Mouse (Mus musculus) intestine, embryonic 15.5 days (tissue): Measurements from ENCODE around the gene Gm13290. TPM values are rescaled to one million over a fixed set of nuclear protein-coding genes. Genes with fewer than 3 reads are reported as not detected.
"Not testable (repeated sequence)": the region's sequence is repeated elsewhere in the genome, so short reads cannot be mapped to it uniquely, and the experiment has no call there.

Experiments
- ATAC-seq: fragments of 200-750 bp; cut with Nextera tagmentation; 2 replicates; pipeline ENCODE4 v1.8.0; 2017; ENCODE audit warnings: moderate TSS enrichment, moderate library complexity
- H3K27ac ChIP-seq: fragments of 300-500 bp; sonication (generic); 2 replicates; pipeline ENCODE4 v1.5.1; 2015; ENCODE audit warnings: mild to moderate bottlenecking, inconsistent platforms
- H3K27me3 ChIP-seq: fragments of 300-500 bp; sonication (generic); replicated peaks from 2 replicates; pipeline ENCODE4 v1.6.1; 2015; ENCODE audit warnings: inconsistent platforms
- H3K36me3 ChIP-seq: fragments of 300-500 bp; sonication (generic); 2 replicates; pipeline ENCODE4 v1.6.1; 2015; ENCODE audit warnings: inconsistent platforms
- H3K4me1 ChIP-seq: fragments of 300-500 bp; sonication (generic); replicated peaks from 2 replicates; pipeline ENCODE4 v1.6.1; 2015; ENCODE audit warnings: inconsistent platforms
- H3K4me2 ChIP-seq: fragments of 300-500 bp; sonication (generic); replicated peaks from 2 replicates; pipeline ENCODE4 v1.6.1; 2015; ENCODE audit warnings: mild to moderate bottlenecking, inconsistent platforms
- H3K4me3 ChIP-seq: fragments of 300-500 bp; sonication (generic); replicated peaks from 2 replicates; pipeline ENCODE4 v1.5.1; 2015; ENCODE audit warnings: inconsistent platforms
- H3K9ac ChIP-seq: fragments of 300-500 bp; sonication (generic); 2 replicates; pipeline ENCODE4 v1.6.1; 2015; ENCODE audit warnings: inconsistent platforms
- H3K9me3 ChIP-seq: fragments of 300-500 bp; sonication (generic); 2 replicates; pipeline ENCODE4 v1.6.1; 2016; ENCODE audit warnings: inconsistent platforms
- WGBS: fragments of 180-500 bp; shearing (Covaris S2); methylation state at CpG from one replicate; pipeline ENCODE4 v1.1.7; 2015; 5-methylcytosine and 5-hydroxymethylcytosine counted together
- polyA plus RNA-seq: library from polyadenylated mRNA; unstranded; fragments of >200 nt; fragmentation: Nextera tagmentation; extraction: Ambion mirVana; gene quantifications from 2 replicates; pipeline ENCODE4 v1.2.1, GENCODE M21; 2015

Gene Gm13290
- polyA plus RNA-seq, 1 experiment from 2014 or later, result not detected

DNA sequence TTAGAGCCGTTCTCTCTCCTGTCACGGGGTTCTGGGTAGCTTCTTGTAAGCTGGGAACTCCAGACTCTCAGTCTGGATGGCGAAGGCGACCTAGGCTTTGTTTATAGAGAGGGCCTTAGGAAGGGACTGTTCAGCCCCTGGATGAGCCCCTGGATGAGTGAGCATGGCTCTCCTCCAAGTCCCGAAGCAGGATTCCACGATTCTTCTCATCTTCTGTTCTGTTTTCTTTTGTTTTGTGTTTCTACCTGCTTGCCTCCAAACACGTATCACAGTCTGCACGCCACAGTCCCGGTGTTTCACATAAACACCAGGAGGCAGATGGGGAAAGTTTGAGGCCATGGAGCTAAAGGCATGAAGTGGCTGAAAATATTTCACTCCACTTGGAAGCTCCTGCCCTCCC lies 14.9 kb upstream of the Gm13290 start:
- H3K4me2 ChIP-seq, H3K27ac ChIP-seq, H3K4me1 ChIP-seq, H3K36me3 ChIP-seq, H3K9me3 ChIP-seq, H3K9ac ChIP-seq, H3K4me3 ChIP-seq, H3K27me3 ChIP-seq, ATAC-seq: not testable (repeated sequence)
- WGBS, result 74% methylated on average over 9 of the region's 9 CpGs

- peak within 1 kb of the TSS; percentile 77 for H3K27ac ChIP-seq
- 23% methylated on average over 11 of the region's 14 CpGs for WGBS
- not testable (repeated sequence) for H3K9ac ChIP-seq
Measured at GRCm38 (mm10) chr4:88759610-88760268, 13.9 kb upstream of the Gm13290 start, which contains the start of gene Gm13283. TSS of gene Gm13283 (plus strand) at chr4:88760119.

DNA sequence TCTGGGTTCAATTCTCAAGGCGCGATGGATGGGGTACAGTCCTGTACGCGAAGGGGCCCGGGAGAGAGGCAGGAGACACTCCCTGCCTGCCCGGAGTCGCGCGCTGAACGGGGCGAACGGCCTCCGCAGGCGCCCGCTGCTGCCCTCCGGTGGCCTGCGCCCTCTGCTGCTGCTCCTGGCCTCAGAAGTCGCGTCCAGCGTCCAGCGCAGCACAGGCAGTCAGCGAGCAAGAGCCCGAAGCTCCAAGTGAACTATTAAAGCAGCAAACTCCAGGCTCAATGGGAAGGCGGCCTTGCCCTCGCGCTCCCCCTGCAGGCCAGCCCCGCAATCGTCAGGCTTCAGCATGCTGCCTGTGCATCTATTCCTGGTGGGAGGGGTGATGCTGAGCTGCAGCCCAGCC lies 13.2 kb upstream of the Gm13290 start:
- H3K9me3 ChIP-seq, H3K27me3 ChIP-seq, H3K9ac ChIP-seq, ATAC-seq, H3K36me3 ChIP-seq, H3K4me1 ChIP-seq: not testable (repeated sequence)
- peak overlapping the region; percentile 77 for H3K27ac ChIP-seq
- H3K4me3 ChIP-seq, result peak overlapping the region; percentile 29
- H3K4me2 ChIP-seq, result peak overlapping the region; percentile 49
- WGBS, result 0% methylated on average over 23 of the region's 28 CpGs

More at GRCm38 (mm10) chr4:88759610-88760268, 13.9 kb upstream of the Gm13290 start, which contains the start of gene Gm13283:
- not testable (repeated sequence) for ATAC-seq, H3K27me3 ChIP-seq, H3K4me1 ChIP-seq, H3K9me3 ChIP-seq, H3K36me3 ChIP-seq
- Histone ChIP-seq H3K4me3 (peak within 1 kb of the TSS; percentile 29), H3K4me2 (peak within 1 kb of the TSS; percentile 49)

DNA sequence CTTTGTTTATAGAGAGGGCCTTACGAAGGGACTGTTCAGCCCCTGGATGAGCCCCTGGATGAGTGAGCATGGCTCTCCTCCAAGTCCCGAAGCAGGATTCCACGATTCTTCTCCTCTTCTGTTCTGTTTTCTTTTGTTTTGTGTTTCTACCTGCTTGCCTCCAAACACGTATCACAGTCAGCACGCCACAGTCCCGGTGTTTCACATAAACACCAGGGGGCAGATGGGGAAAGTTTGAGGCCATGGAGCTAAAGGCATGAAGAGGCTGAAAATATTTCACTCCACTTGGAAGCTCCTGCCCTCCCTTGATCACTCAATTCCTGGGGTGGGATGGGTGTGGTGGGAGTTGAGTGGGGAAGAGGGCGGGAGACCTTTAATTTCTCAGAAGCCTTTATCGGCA lies 11.9 kb upstream of the Gm13290 start:
- H3K9me3 ChIP-seq, H3K4me1 ChIP-seq, H3K27me3 ChIP-seq, H3K27ac ChIP-seq, ATAC-seq, H3K36me3 ChIP-seq, H3K9ac ChIP-seq, H3K4me2 ChIP-seq, H3K4me3 ChIP-seq: not testable (repeated sequence)
- WGBS, result 66% methylated on average over 6 of the region's 8 CpGs

DNA sequence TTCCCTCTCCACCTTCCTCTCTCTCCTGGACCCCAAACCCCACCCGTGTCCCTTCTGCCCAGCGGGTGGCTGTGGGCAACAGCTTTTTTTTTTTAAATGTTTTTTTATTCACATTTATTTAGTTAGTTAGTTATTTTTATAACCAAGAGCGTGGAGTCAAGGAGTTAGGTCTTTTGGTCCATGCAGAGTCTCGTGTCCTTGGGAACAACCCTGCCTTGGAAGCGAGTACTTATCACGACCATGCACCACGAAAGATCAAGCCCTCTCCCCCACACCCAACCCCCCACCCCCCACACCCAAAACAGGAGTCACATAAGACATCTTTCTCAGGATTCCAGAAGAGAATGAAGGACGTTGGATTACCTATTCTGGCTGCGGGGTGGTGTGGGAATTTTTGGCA lies 11.3 kb upstream of the Gm13290 start:
- H3K4me2 ChIP-seq, H3K27me3 ChIP-seq, H3K36me3 ChIP-seq, H3K4me3 ChIP-seq, H3K9ac ChIP-seq, H3K9me3 ChIP-seq, ATAC-seq, H3K4me1 ChIP-seq, H3K27ac ChIP-seq: not testable (repeated sequence)
- WGBS, result 54% methylated on average over 9 of the region's 9 CpGs

DNA sequence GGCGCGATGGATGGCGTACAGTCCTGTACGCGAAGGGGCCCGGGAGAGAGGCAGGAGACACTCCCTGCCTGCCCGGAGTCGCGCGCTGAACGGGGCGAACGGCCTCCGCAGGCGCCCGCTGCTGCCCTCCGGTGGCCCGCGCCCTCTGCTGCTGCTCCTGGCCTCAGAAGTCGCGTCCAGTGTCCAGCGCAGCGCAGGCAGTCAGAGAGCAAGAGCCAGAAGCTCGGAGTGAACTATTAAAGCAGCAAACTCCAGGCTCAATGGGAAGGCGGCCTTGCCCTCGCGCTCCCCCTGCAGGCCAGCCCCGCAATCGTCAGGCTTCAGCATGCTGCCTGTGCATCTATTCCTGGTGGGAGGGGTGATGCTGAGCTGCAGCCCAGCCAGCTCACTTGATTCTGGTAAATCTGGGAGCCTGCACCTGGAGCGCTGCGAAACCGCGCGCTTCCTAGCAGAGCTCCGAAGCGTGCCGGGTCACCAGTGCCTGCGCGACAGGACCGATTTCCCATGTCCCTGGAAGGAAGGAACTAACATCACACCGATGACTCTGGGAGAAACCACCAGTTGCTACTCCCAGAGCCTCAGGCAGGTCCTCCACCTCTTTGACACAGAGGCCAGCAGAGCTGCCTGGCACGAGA lies 10.1 kb upstream of the Gm13290 start:
- not testable (repeated sequence) for H3K9me3 ChIP-seq, H3K4me1 ChIP-seq, ATAC-seq, H3K36me3 ChIP-seq, H3K9ac ChIP-seq, H3K27me3 ChIP-seq
- H3K27ac ChIP-seq, result peak overlapping the region; percentile 68; the same call in 1 of the 2 replicates
- peak overlapping the region; percentile 61 for H3K4me2 ChIP-seq
- 2% methylated on average over 41 of the region's 42 CpGs for WGBS
- H3K4me3 ChIP-seq, result peak overlapping the region; percentile 35

- not testable (repeated sequence) for H3K4me1 ChIP-seq, H3K4me3 ChIP-seq, ATAC-seq, H3K4me2 ChIP-seq, H3K9ac ChIP-seq, H3K9me3 ChIP-seq, H3K36me3 ChIP-seq, H3K27ac ChIP-seq, H3K27me3 ChIP-seq
- WGBS, result no CpG with 5 or more reads among the region's 29 CpGs
Measured at GRCm38 (mm10) chr4:88776622-88777021, 3.0 kb downstream of the Gm13290 start, which contains the start of gene Gm13289. TSS of gene Gm13289 (plus strand) at chr4:88776922.

DNA sequence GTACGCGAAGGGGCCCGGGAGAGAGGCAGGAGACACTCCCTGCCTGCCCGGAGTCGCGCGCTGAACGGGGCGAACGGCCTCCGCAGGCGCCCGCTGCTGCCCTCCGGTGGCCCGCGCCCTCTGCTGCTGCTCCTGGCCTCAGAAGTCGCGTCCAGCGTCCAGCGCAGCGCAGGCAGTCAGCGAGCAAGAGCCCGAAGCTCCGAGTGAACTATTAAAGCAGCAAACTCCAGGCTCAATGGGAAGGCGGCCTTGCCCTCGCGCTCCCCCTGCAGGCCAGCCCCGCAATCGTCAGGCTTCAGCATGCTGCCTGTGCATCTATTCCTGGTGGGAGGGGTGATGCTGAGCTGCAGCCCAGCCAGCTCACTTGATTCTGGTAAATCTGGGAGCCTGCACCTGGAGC lies 5.9 kb downstream of the Gm13290 start, which contains the start of gene Gm13272:
Gene Gm13272 (plus strand): TSS at position 301 of the 400 bp plus-strand sequence.
- H3K4me1 ChIP-seq, H3K36me3 ChIP-seq, H3K4me2 ChIP-seq, H3K27ac ChIP-seq, H3K9ac ChIP-seq, H3K9me3 ChIP-seq, H3K4me3 ChIP-seq, H3K27me3 ChIP-seq, ATAC-seq: not testable (repeated sequence)
- WGBS, result no CpG with 5 or more reads among the region's 29 CpGs

DNA sequence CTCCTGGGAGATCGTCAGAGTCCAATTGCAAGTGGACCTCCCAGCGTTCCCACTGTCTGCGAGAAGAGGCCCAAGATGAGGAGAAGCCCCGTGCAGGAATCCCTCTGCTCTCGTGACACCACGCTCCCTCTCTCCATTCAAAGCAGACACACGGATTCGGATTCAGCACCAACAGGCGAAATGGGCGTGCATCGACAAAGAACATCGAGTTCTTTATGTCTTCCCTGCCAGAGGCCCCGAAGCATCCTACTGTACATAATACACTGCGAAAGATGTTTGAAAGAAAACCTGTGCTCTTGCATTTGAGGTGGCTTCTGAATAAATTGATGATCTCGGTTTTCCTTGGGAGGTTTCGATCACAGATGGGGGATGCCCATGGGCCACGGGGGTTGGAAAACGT lies 6.7 kb downstream of the Gm13290 start:
- not testable (repeated sequence) for H3K9ac ChIP-seq, H3K4me1 ChIP-seq, ATAC-seq, H3K4me2 ChIP-seq, H3K27me3 ChIP-seq, H3K9me3 ChIP-seq, H3K36me3 ChIP-seq, H3K4me3 ChIP-seq, H3K27ac ChIP-seq
- 54% methylated on average over 16 of the region's 18 CpGs for WGBS

DNA sequence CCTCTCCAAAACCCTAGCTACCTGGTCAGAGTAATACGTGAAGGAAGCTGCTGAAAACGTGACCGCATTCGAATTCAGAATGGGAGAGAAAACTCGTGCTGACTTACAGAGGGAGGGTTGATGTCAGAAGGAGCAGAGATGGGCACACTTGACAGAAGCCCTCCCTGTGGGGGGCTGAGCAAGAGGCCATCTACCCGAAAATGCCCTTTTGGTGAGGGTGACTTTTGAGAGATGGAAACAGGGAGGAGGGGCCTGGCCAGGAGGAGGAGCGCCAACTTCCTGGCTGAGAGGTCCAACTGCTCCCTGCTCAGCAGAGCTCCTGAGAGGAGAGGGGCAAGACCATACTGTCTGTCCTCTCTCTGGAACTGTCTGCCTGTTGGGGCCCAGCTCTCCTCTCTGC lies 8.2 kb downstream of the Gm13290 start, which contains the start of gene Ifnz:
Gene Ifnz (plus strand): TSS at position 301 of the 400 bp plus-strand sequence.
- H3K4me1 ChIP-seq, H3K36me3 ChIP-seq, ATAC-seq, H3K27ac ChIP-seq, H3K9ac ChIP-seq, H3K27me3 ChIP-seq, H3K9me3 ChIP-seq: not testable (repeated sequence)
- Histone ChIP-seq H3K4me2 (peak within 1 kb of the TSS; percentile 47), H3K4me3 (0 out of 2 replicates have a peak within 1 kb of the TSS, but pooled peaks have one; percentile 16)
- WGBS, result 21% methylated on average over 4 of the region's 7 CpGs

GRCm38 (mm10) chr4:88782335-88782734 lies 8.7 kb downstream of the Gm13290 start:
- ATAC-seq, H3K9ac ChIP-seq, H3K9me3 ChIP-seq, H3K4me1 ChIP-seq, H3K27ac ChIP-seq, H3K27me3 ChIP-seq, H3K36me3 ChIP-seq: not testable (repeated sequence)
- H3K4me3 ChIP-seq, result 0 out of 2 replicates have a peak overlapping the region, but pooled peaks have one; percentile 16
- H3K4me2 ChIP-seq, result peak overlapping the region; percentile 47
- WGBS, result 0% methylated on average over 12 of the region's 31 CpGs

GRCm38 (mm10) chr4:88785409-88785808 lies 11.8 kb downstream of the Gm13290 start, which contains the start of gene Gm13276:
TSS of gene Gm13276 (plus strand) at chr4:88785709.
- not testable (repeated sequence) for H3K4me2 ChIP-seq, H3K4me3 ChIP-seq, H3K36me3 ChIP-seq, H3K27ac ChIP-seq, H3K27me3 ChIP-seq, H3K9me3 ChIP-seq, ATAC-seq, H3K9ac ChIP-seq, H3K4me1 ChIP-seq
- no CpG with 5 or more reads among the region's 27 CpGs for WGBS

DNA sequence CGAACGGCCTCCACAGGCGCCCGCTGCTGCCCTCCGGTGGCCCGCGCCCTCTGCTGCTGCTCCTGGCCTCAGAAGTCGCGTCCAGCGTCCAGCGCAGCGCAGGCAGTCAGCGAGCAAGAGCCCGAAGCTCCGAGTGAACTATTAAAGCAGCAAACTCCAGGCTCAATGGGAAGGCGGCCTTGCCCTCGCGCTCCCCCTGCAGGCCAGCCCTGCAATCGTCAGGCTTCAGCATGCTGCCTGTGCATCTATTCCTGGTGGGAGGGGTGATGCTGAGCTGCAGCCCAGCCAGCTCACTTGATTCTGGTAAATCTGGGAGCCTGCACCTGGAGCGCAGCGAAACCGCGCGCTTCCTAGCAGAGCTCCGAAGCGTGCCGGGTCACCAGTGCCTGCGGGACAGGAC lies 14.8 kb downstream of the Gm13290 start, which contains the start of gene Gm13277:
Gene Gm13277 (plus strand): TSS at position 231 of the 400 bp plus-strand sequence.
- not testable (repeated sequence) for H3K9me3 ChIP-seq, H3K27ac ChIP-seq, H3K4me2 ChIP-seq, H3K36me3 ChIP-seq, ATAC-seq, H3K4me3 ChIP-seq, H3K9ac ChIP-seq, H3K27me3 ChIP-seq, H3K4me1 ChIP-seq
- WGBS, result 0% methylated on average over 3 of the region's 28 CpGs
